Mouse (Mus musculus): Measurements from ENCODE around the gene Actn4.

DNA sequence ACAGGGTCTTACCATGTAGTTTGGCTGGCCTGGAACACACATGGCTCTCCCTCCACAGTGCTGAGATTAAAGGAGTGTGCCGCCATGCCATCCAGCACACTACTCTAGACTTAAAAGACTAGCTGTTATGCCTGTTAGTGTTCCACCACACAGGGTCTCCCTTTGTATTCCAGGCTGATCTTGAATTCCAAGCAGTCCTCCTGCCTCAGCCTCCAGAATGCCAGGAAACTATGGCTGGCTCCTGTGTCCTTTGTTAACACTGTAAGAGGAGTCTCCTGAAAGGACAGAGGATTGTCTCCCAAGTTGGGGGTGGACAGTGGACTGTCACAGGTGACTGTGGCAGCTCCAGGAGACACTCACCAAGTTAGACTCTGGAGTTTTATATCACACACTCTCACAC is 7.1 kb upstream of the Actn4 start:
- TF ChIP-seq CTCF (IDR thresholded peaks at IDR 0.05; ENCODE audit: control insufficient read depth, insufficient read depth, insufficient read length) (no peak), USF1 (IDR thresholded peaks at IDR 0.05; ENCODE audit: low read depth) (no peak), MYOD1 (IDR thresholded peaks at IDR 0.05; ENCODE audit: control insufficient read depth, insufficient read length, low read depth) (no peak), FOSL1 (IDR thresholded peaks at IDR 0.05; ENCODE audit: insufficient read depth, low read length, poor library complexity, severe bottlenecking) (no peak), MAX (IDR thresholded peaks at IDR 0.05) (no peak), CEBPB (IDR thresholded peaks at IDR 0.05; ENCODE audit: low read depth) (no peak), MYOG (IDR thresholded peaks at IDR 0.05; ENCODE audit: control insufficient read depth, extremely low read depth, insufficient read length) (no peak)
